Mouse (Mus musculus): ENCODE measurements around the gene Atp5d. TPM values are rescaled to one million over a fixed set of nuclear protein-coding genes. Genes with fewer than 3 reads are reported as not detected.

Gene Atp5d
- total RNA-seq, 2 experiments from 2014 or later, result 39.9 to 89.3 TPM

GRCm38 (mm10) chr10:80116563-80116926 lies 21.9 kb upstream of the Atp5d start:
- 0 out of 2 replicates have a peak, but pooled peaks have one; percentile 1 for ATAC-seq (replicated peaks; ENCODE audit: low FRiP score, poor library complexity, severe bottlenecking)

- peak; percentile 36 for ATAC-seq (replicated peaks; ENCODE audit: low FRiP score, poor library complexity, severe bottlenecking)
These were observed 21.3 kb upstream of the Atp5d start for GRCm38 (mm10) chr10:80116927-80117691.

- no peak for ATAC-seq (replicated peaks; ENCODE audit: low FRiP score, poor library complexity, severe bottlenecking)
These were observed 20.7 kb upstream of the Atp5d start for GRCm38 (mm10) chr10:80117736-80118135.

GRCm38 (mm10) chr10:80118552-80118951 lies 19.9 kb upstream of the Atp5d start:
- ATAC-seq (replicated peaks; ENCODE audit: low FRiP score, poor library complexity, severe bottlenecking), result no peak

- no peak for ATAC-seq (replicated peaks; ENCODE audit: low FRiP score, poor library complexity, severe bottlenecking)
These were observed 18.3 kb upstream of the Atp5d start for GRCm38 (mm10) chr10:80120146-80120545.

GRCm38 (mm10) chr10:80121639-80122038 lies 16.8 kb upstream of the Atp5d start:
- no peak for ATAC-seq (replicated peaks; ENCODE audit: low FRiP score, poor library complexity, severe bottlenecking)

GRCm38 (mm10) chr10:80123932-80124562 lies 14.4 kb upstream of the Atp5d start:
- peak; percentile 84 for ATAC-seq (replicated peaks; ENCODE audit: low FRiP score, poor library complexity, severe bottlenecking)

- ATAC-seq (replicated peaks; ENCODE audit: low FRiP score, poor library complexity, severe bottlenecking), result no peak
These were observed 10.5 kb upstream of the Atp5d start for GRCm38 (mm10) chr10:80127920-80128319.

- no peak for ATAC-seq (replicated peaks; ENCODE audit: low FRiP score, poor library complexity, severe bottlenecking)
These were observed 8.6 kb upstream of the Atp5d start for GRCm38 (mm10) chr10:80129846-80130245.

- ATAC-seq (replicated peaks; ENCODE audit: low FRiP score, poor library complexity, severe bottlenecking), result no peak
These were observed 7.9 kb upstream of the Atp5d start for GRCm38 (mm10) chr10:80130403-80131031.

- ATAC-seq (replicated peaks; ENCODE audit: low FRiP score, poor library complexity, severe bottlenecking), result no peak
These were observed 7.0 kb upstream of the Atp5d start for GRCm38 (mm10) chr10:80131316-80131951.

- no peak for ATAC-seq (replicated peaks; ENCODE audit: low FRiP score, poor library complexity, severe bottlenecking)
These were observed 6.5 kb upstream of the Atp5d start for GRCm38 (mm10) chr10:80131952-80132350.

GRCm38 (mm10) chr10:80133226-80133849 lies 5.1 kb upstream of the Atp5d start:
- peak; percentile 36; the same call in 1 of the 2 replicates for ATAC-seq (replicated peaks; ENCODE audit: low FRiP score, poor library complexity, severe bottlenecking)

GRCm38 (mm10) chr10:80134421-80134820 lies 4.0 kb upstream of the Atp5d start:
- no peak for ATAC-seq (replicated peaks; ENCODE audit: low FRiP score, poor library complexity, severe bottlenecking)

GRCm38 (mm10) chr10:80135161-80135560 lies 3.3 kb upstream of the Atp5d start:
- ATAC-seq (replicated peaks; ENCODE audit: low FRiP score, poor library complexity, severe bottlenecking), result no peak

GRCm38 (mm10) chr10:80135641-80136040 lies 2.8 kb upstream of the Atp5d start:
- no peak for ATAC-seq (replicated peaks; ENCODE audit: low FRiP score, poor library complexity, severe bottlenecking)

GRCm38 (mm10) chr10:80136179-80136951 lies 2.1 kb upstream of the Atp5d start:
- ATAC-seq (replicated peaks; ENCODE audit: low FRiP score, poor library complexity, severe bottlenecking), result no peak

- no peak for ATAC-seq (replicated peaks; ENCODE audit: low FRiP score, poor library complexity, severe bottlenecking)
These were observed 1.3 kb upstream of the Atp5d start for GRCm38 (mm10) chr10:80136952-80137625.
